Mouse (Mus musculus) stomach, embryonic 16.5 days (tissue): ENCODE results near the gene Sp6. TPM values are rescaled to one million over a fixed set of nuclear protein-coding genes. Genes with fewer than 3 reads are reported as not detected.

Experiments
- ATAC-seq: fragments of 200-750 bp; cut with Nextera tagmentation; 2 replicates; pipeline ENCODE4 v1.8.0; 2017; ENCODE audit warnings: moderate number of reproducible peaks, moderate TSS enrichment; ENCODE audit not compliant: insufficient read depth, low FRiP score
- H3K27ac ChIP-seq: fragments of 300-500 bp; sonication (generic); 2 replicates; pipeline ENCODE4 v1.5.1; 2014; ENCODE audit warnings: low read length
- H3K27me3 ChIP-seq: fragments of 300-500 bp; sonication (generic); 2 replicates; pipeline ENCODE4 v1.6.1; 2014; ENCODE audit warnings: low read length, control low read depth, mixed read lengths; ENCODE audit not compliant: control insufficient read depth, insufficient read depth
- H3K36me3 ChIP-seq: fragments of 300-500 bp; sonication (generic); 2 replicates; pipeline ENCODE4 v1.6.1; 2014; ENCODE audit warnings: low read length; ENCODE audit not compliant: control insufficient read depth, insufficient read depth
- H3K4me1 ChIP-seq: fragments of 300-500 bp; sonication (generic); 2 replicates; pipeline ENCODE4 v1.6.1; 2014; ENCODE audit warnings: low read length, control low read depth, mixed read lengths; ENCODE audit not compliant: control insufficient read depth, insufficient read depth
- H3K4me2 ChIP-seq: fragments of 300-500 bp; sonication (generic); 2 replicates; pipeline ENCODE4 v1.6.1; 2014; ENCODE audit warnings: low read depth, low read length, mixed read lengths
- H3K4me3 ChIP-seq: fragments of 300-500 bp; sonication (generic); replicated peaks from 2 replicates; pipeline ENCODE4 v1.5.1; 2014; ENCODE audit warnings: mild to moderate bottlenecking, low read length
- H3K9ac ChIP-seq: fragments of 300-500 bp; sonication (generic); 2 replicates; pipeline ENCODE4 v1.6.1; 2014; ENCODE audit warnings: low read length
- H3K9me3 ChIP-seq: fragments of 300-500 bp; sonication (generic); replicated peaks from 2 replicates; pipeline ENCODE4 v1.6.1; 2016; ENCODE audit warnings: low read length, control low read depth; ENCODE audit not compliant: control insufficient read depth
- WGBS: fragments of 180-500 bp; shearing (Covaris S2); extraction: QIAGEN DNeasy Blood & Tissue Kit; methylation state at CpG from one replicate; pipeline ENCODE4 v1.1.7; 2014; 5-methylcytosine and 5-hydroxymethylcytosine counted together
- polyA plus RNA-seq: library from polyadenylated mRNA; unstranded; fragments of >200 nt; fragmentation: Nextera tagmentation; extraction: Ambion mirVana; gene quantifications from 2 replicates; pipeline ENCODE4 v1.2.1, GENCODE M21; 2015

The Sp6 gene
- polyA plus RNA-seq, 1 experiment from 2014 or later: 6.1 TPM

GRCm38 (mm10) chr11:96970341-96970740 lies 42.9 kb upstream of the Sp6 start:
- H3K4me2 ChIP-seq: no peak overlapping the region
- H3K9me3 ChIP-seq: no peaks in the 10 kb centered on the region
- peaks cover 33% of the 10 kb centered on the region for H3K4me1 ChIP-seq
- H3K27ac ChIP-seq: peak overlapping the region; percentile 92
- no peak for ATAC-seq
- H3K9ac ChIP-seq: peak overlapping the region; percentile 49; the same call in 1 of the 2 replicates
- no peak overlapping the region for H3K4me3 ChIP-seq
- 41% methylated on average over 3 of the region's 3 CpGs for WGBS
- H3K36me3 ChIP-seq: no peaks in the 10 kb centered on the region
- no peaks in the 10 kb centered on the region for H3K27me3 ChIP-seq

- ATAC-seq: no peak
- Histone ChIP-seq H3K27me3 (no peaks in the 10 kb centered on the region), H3K9me3 (no peaks in the 10 kb centered on the region), H3K4me2 (no peak overlapping the region), H3K4me3 (no peak overlapping the region), H3K36me3 (no peaks in the 10 kb centered on the region), H3K9ac (no peak overlapping the region), H3K27ac (peak overlapping the region; percentile 14; the same call in 1 of the 2 replicates), H3K4me1 (peaks cover 46% of the 10 kb centered on the region)
- 80% methylated on average over 5 of the region's 5 CpGs for WGBS
Measured at GRCm38 (mm10) chr11:96972906-96973305, 40.3 kb upstream of the Sp6 start.

DNA sequence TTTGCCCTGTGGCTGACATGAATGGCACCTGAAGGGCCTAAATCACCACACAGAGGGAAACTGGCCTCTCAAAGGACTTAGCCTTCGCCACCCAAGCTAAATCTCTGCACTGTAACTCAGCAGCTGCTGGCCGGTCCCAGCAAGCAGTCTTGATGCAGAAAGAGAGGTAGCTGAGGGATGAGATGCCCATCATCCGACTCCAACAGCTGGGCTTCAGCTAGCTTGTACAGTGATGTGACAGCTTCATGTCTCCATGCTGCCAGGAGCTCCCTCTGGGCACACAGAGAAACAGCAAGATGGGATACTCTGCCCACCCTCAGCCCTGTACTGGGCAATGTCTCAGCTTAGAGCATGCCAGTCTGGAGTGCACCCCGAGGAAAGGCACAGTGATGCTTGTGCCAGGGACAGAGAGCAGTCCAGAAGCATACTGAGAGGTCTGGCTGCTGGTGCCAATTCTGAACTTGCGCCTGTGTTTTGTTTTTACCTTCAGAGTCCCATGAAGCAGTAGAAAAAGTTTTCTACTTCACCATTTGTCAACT lies 39.7 kb upstream of the Sp6 start:
- H3K4me2 ChIP-seq: no peak overlapping the region
- 82% methylated on average over 5 of the region's 5 CpGs for WGBS
- H3K9me3 ChIP-seq: no peaks in the 10 kb centered on the region
- H3K4me3 ChIP-seq: no peak overlapping the region
- H3K4me1 ChIP-seq: peaks cover 45% of the 10 kb centered on the region
- H3K9ac ChIP-seq: no peak overlapping the region; the same call in 1 of the 2 replicates
- peak overlapping the region; percentile 14; the same call in 1 of the 2 replicates for H3K27ac ChIP-seq
- H3K36me3 ChIP-seq: no peaks in the 10 kb centered on the region
- H3K27me3 ChIP-seq: no peaks in the 10 kb centered on the region
- no peak for ATAC-seq

DNA sequence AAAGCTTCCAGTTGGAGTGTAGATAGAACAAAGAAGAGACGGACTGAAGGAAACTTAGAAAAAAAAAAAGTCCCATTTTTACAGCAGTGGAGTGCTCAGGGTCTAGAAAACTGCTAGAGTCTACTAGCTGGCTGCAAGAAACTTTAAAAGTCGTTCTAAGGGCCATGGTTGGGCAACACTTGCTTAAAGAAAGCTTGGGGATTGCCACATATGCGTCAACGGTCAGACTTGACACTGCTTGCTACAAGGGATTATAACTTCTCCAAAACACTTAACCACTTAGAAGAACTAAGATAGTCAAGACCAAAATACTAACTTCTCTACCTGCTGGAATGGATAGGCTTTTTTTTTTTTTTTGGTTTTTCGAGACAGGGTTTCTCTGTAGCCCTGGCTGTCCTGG lies 38.4 kb upstream of the Sp6 start:
- no peaks in the 10 kb centered on the region for H3K9me3 ChIP-seq
- H3K36me3 ChIP-seq: no peaks in the 10 kb centered on the region
- no peak overlapping the region for H3K27ac ChIP-seq
- peaks cover 33% of the 10 kb centered on the region for H3K4me1 ChIP-seq
- ATAC-seq: no peak
- H3K27me3 ChIP-seq: no peaks in the 10 kb centered on the region
- no peak overlapping the region for H3K9ac ChIP-seq
- H3K4me2 ChIP-seq: no peak overlapping the region
- WGBS: 80% methylated on average over 5 of the region's 5 CpGs
- no peak overlapping the region for H3K4me3 ChIP-seq

DNA sequence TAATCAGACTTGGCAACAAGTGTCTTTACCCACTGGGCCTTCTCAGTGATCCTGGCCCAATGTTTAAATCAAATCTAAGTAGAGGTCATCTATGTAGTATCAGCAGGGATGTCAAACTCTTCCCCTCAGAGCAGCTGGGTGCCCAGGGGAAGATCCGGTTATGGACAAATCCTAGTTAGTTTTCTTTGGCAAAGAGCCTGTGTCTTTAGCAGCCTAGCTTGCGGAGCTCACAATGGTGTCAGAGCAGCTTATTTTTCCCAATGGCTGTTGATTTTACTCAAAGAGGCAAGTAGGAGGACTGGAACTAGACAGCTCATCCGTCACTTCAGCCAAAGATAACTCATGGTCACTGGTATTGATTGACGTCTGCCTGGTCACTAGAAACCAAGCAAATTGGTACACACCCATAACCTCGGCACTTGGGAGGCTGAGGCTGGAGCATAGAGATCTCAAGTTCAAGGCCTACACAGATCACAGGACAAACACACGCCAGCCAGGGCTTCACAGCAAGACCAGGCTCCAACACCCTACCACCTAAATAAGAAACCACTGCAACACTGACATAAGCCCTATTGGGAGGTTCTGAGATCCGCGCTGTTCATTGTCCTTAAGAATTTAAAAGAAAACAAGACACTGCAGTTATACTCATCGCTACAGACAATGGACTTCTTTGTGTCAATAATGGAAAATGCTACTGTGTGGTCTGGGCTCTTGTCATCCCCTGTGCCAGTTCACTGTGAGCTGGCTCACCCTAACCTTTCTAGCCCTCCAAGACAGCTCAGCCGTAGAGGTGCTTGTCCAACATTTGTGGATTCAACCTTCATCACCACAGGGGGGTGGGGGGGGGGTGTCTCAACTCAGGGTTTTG lies 37.4 kb upstream of the Sp6 start:
- H3K9me3 ChIP-seq: no peaks in the 10 kb centered on the region
- H3K4me3 ChIP-seq: peak overlapping the region; percentile 91
- H3K27me3 ChIP-seq: no peaks in the 10 kb centered on the region
- H3K4me2 ChIP-seq: peak overlapping the region; percentile 87
- no peak for ATAC-seq
- peak overlapping the region; percentile 99 for H3K9ac ChIP-seq
- H3K36me3 ChIP-seq: no peaks in the 10 kb centered on the region
- H3K27ac ChIP-seq: peak overlapping the region; percentile 93
- peaks cover 24% of the 10 kb centered on the region for H3K4me1 ChIP-seq
- 73% methylated on average over 10 of the region's 10 CpGs for WGBS

GRCm38 (mm10) chr11:96976379-96976687 lies 36.9 kb upstream of the Sp6 start:
- Histone ChIP-seq H3K27me3 (no peaks in the 10 kb centered on the region), H3K36me3 (no peaks in the 10 kb centered on the region), H3K9me3 (no peaks in the 10 kb centered on the region), H3K4me3 (peak overlapping the region; percentile 91), H3K4me1 (peaks cover 19% of the 10 kb centered on the region), H3K9ac (peak overlapping the region; percentile 99), H3K4me2 (peak overlapping the region; percentile 87), H3K27ac (peak overlapping the region; percentile 93)
- WGBS: 40% methylated on average over 3 of the region's 3 CpGs
- ATAC-seq: no peak

GRCm38 (mm10) chr11:96976911-96977591 lies 36.1 kb upstream of the Sp6 start:
- no peaks in the 10 kb centered on the region for H3K9me3 ChIP-seq
- H3K27ac ChIP-seq: peak overlapping the region; percentile 93
- peak overlapping the region; percentile 91 for H3K4me3 ChIP-seq
- H3K36me3 ChIP-seq: no peaks in the 10 kb centered on the region
- peaks cover 19% of the 10 kb centered on the region for H3K4me1 ChIP-seq
- WGBS: under 1% methylated on average over 30 of the region's 50 CpGs
- ATAC-seq: peak; percentile 79
- H3K9ac ChIP-seq: peak overlapping the region; percentile 99
- H3K27me3 ChIP-seq: no peaks in the 10 kb centered on the region
- H3K4me2 ChIP-seq: peak overlapping the region; percentile 87

DNA sequence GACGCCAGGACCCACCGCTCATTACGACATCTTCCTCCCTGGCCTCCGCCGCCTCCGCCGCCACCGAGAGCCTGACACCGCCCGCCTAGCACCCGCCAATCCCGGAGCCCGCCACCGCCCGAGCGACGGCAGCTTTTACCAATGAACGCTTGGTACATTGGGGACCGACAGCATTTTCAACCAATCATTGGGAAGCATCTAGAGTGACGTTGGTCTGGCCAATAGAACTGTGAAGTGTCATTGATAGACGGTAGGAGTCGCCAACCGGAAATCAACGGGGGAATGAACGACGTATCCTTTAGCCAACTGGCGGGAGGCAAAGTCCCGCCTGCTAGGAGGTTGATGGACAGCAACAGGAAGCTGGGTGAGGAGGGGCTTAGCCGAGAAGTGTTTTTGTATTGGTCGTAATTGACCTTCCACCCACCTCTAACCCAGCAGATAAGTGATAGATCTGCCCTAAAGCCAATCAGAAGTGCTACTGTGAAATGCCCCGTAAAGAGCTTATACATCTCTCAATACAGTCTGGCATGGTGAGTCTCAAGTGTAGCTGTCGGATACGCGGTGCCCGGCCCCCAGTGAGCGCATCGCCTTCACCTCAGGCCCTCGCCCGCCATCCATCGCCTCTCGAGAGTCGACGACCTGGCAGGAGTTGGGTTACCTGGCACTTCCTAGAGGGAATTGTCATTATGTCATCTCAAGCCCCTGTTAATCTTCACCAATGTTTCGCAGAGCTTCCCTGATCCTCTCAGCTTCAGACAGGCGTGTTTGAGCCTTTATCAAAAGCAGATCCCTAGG lies 35.4 kb upstream of the Sp6 start:
- H3K27me3 ChIP-seq: no peaks in the 10 kb centered on the region
- H3K9ac ChIP-seq: peak overlapping the region; percentile 99
- peak overlapping the region; percentile 91 for H3K4me3 ChIP-seq
- H3K36me3 ChIP-seq: no peaks in the 10 kb centered on the region
- peak overlapping the region; percentile 93 for H3K27ac ChIP-seq
- H3K4me2 ChIP-seq: peak overlapping the region; percentile 88
- under 1% methylated on average over 45 of the region's 45 CpGs for WGBS
- H3K4me1 ChIP-seq: peaks cover 19% of the 10 kb centered on the region
- no peaks in the 10 kb centered on the region for H3K9me3 ChIP-seq
- peak; percentile 95 for ATAC-seq
